8 mouse cellular contexts compared by ENCODE assay signal in genomic region chr1:151571838-151572578, GRCm38 (mm10). TPM values are rescaled to one million over a fixed set of nuclear protein-coding genes. Genes with fewer than 3 reads are reported as not detected.
DNase-seq lines count a peak whose midpoint lies in the region; ATAC-seq lines count a peak whose summit lies in the region.

No protein-coding gene starts in this region.

- H3K4me1 ChIP-seq in neural tube, embryonic 11.5 days (ENCODE audit: control insufficient read depth, insufficient read depth, low read length): 0 out of 2 replicates have a peak, but pooled peaks cover 4% of the 10 kb centered on the region
- peaks cover 9% of the 10 kb centered on the region for H3K4me1 ChIP-seq in forebrain, embryonic 13.5 days
- peaks cover 12% of the 10 kb centered on the region for H3K4me1 ChIP-seq in liver, embryonic 11.5 days (replicated peaks; ENCODE audit: control insufficient read depth, insufficient read depth, low read length)

- WGBS in neural tube, embryonic 11.5 days: 24% methylated on average over 10 of the region's 10 CpGs
- WGBS in forebrain, embryonic 13.5 days: 35% methylated on average over 10 of the region's 10 CpGs
- WGBS in liver, embryonic 11.5 days: 8% methylated on average over 10 of the region's 10 CpGs

- no peaks in the 10 kb centered on the region for H3K36me3 ChIP-seq in neural tube, embryonic 11.5 days (ENCODE audit: control insufficient read depth, insufficient read depth, low read length)
- no peaks in the 10 kb centered on the region for H3K36me3 ChIP-seq in forebrain, embryonic 13.5 days (ENCODE audit: poor library complexity, severe bottlenecking)
- H3K36me3 ChIP-seq in liver, embryonic 11.5 days (ENCODE audit: control insufficient read depth, insufficient read depth, low read length): no peaks in the 10 kb centered on the region
- H3K36me3 ChIP-seq in splenic B cell, adult 2 months (ENCODE audit: control insufficient read depth, insufficient read depth, low read length, poor library complexity, severe bottlenecking): no peaks in the 10 kb centered on the region

- H3K9ac ChIP-seq in neural tube, embryonic 11.5 days (ENCODE audit: low read length): no peak overlapping the region; the same call in 1 of the 2 replicates
- no peak overlapping the region; the same call in 1 of the 2 replicates for H3K9ac ChIP-seq in forebrain, embryonic 13.5 days
- H3K9ac ChIP-seq in liver, embryonic 11.5 days (ENCODE audit: low read depth, low read length): no peak overlapping the region

- no peak for DNase-seq in neural tube, embryonic 11.5 days (ENCODE audit: low spot score)
- no peak for DNase-seq in neural tube, embryonic 10.5 days (ENCODE audit: extremely low spot score, low spot score)
- no peak for DNase-seq in liver, embryonic 11.5 days (ENCODE audit: low spot score)
- DNase-seq in splenic B cell, adult 2 months (ENCODE audit: low read depth, low spot score): peak; percentile 7
- no peak for DNase-seq in urinary bladder, postnatal 10 days (ENCODE audit: low spot score)
- DNase-seq in thymus, postnatal 0 days (ENCODE audit: low spot score): no peak
- no peak for DNase-seq in left cerebral cortex, adult 18-20 months (ENCODE audit: low spot score in 2 of 2)

- peak overlapping the region; percentile 60 for H3K4me2 ChIP-seq in neural tube, embryonic 11.5 days (ENCODE audit: low read depth)
- H3K4me2 ChIP-seq in forebrain, embryonic 13.5 days: peak overlapping the region; percentile 74
- H3K4me2 ChIP-seq in liver, embryonic 11.5 days: peak overlapping the region; percentile 83

- no peaks in the 10 kb centered on the region for H3K9me3 ChIP-seq in neural tube, embryonic 11.5 days (ENCODE audit: control insufficient read depth, low read length)
- H3K9me3 ChIP-seq in forebrain, embryonic 13.5 days (replicated peaks): no peaks in the 10 kb centered on the region
- H3K9me3 ChIP-seq in liver, embryonic 11.5 days (ENCODE audit: control insufficient read depth, low read length): no peaks in the 10 kb centered on the region

- peak overlapping the region; percentile 38 for H3K4me3 ChIP-seq in neural tube, embryonic 11.5 days (ENCODE audit: low read depth, low read length)
- H3K4me3 ChIP-seq in forebrain, embryonic 13.5 days: peak overlapping the region; percentile 40
- peak overlapping the region; percentile 45 for H3K4me3 ChIP-seq in liver, embryonic 11.5 days (ENCODE audit: low read depth, low read length)

- H3K27me3 ChIP-seq in neural tube, embryonic 11.5 days (ENCODE audit: control insufficient read depth, insufficient read depth, low read length): peaks cover 15% of the 10 kb centered on the region
- peaks cover 30% of the 10 kb centered on the region for H3K27me3 ChIP-seq in forebrain, embryonic 13.5 days
- peaks cover 14% of the 10 kb centered on the region for H3K27me3 ChIP-seq in liver, embryonic 11.5 days (replicated peaks; ENCODE audit: control insufficient read depth, insufficient read depth, low read length)
- H3K27me3 ChIP-seq in splenic B cell, adult 2 months (ENCODE audit: control insufficient read depth, insufficient read depth, low read length, poor library complexity, severe bottlenecking): no peaks in the 10 kb centered on the region

- no peak overlapping the region for H3K27ac ChIP-seq in neural tube, embryonic 11.5 days (ENCODE audit: low read depth, low read length)
- no peak overlapping the region for H3K27ac ChIP-seq in forebrain, embryonic 13.5 days
- H3K27ac ChIP-seq in liver, embryonic 11.5 days (ENCODE audit: low read depth, low read length): no peak overlapping the region

- 0 out of 2 replicates have a peak, but pooled peaks have one; percentile 6 for ATAC-seq in neural tube, embryonic 11.5 days (ENCODE audit: insufficient read depth, low FRiP score, low TSS enrichment)
- ATAC-seq in forebrain, embryonic 13.5 days: no peak
- ATAC-seq in liver, embryonic 11.5 days (replicated peaks; ENCODE audit: low FRiP score): no peak

RNA-seq across cellular contexts. Expression of gene Fam129a, which starts 1.0 kb away (rescaled TPM):
- 1.9 and 2.2 TPM in 2 replicates for polyA plus RNA-seq in neural tube, embryonic 11.5 days (2014; fragmentation: Nextera tagmentation; extraction: Ambion mirVana)
- polyA plus RNA-seq in forebrain, embryonic 13.5 days (2015; fragmentation: Nextera tagmentation; extraction: Ambion mirVana): 1.3 and 1.9 TPM in 2 replicates
- polyA plus RNA-seq in liver, embryonic 11.5 days (2014; fragmentation: Nextera tagmentation; extraction: Ambion mirVana): 2.1 and 3.0 TPM in 2 replicates
- polyA plus RNA-seq in thymus, postnatal 0 days (2015; fragmentation: Nextera tagmentation; extraction: Ambion mirVana): 10.9 and 12.6 TPM in 2 replicates
- total RNA-seq in left cerebral cortex, adult 18-20 months (2021): 1 to 10 TPM; 1.4 to 1.5 TPM
